25 mouse cellular contexts compared by ENCODE assay signal in the genomic region with DNA sequence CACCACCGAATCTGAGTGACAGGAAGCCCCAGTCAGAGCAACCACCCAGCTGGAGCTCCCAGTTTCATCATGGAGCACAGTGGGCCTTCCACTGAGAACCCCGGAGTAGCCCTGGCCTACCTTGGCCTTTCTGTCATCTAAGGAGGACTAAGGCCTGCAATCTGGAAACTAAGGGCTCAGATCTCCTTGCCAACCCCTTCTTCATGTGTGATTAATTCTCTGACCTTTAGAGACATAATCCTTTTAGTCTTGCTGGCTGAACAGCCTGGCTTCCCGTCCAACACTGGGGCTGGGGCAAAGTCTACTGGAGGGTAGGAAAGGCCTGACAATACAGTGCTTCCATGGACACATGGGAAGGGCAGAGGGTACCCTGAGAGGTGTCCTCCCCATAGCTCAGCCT. TPM values are rescaled to one million over a fixed set of nuclear protein-coding genes. Genes with fewer than 3 reads are reported as not detected.
DNase-seq lines count a peak whose midpoint lies in the region.
"Had no signal": no experiment of that assay in that cellular context is flagged by ENCODE, and none has a peak within 500 bp of the region (broad histone marks: within the 10 kb centered on the region; RNA-seq: fewer than 3 reads in every experiment).

No protein-coding gene starts in this region.

- H3K4me3 ChIP-seq in heart, embryonic 10.5 days = no peak overlapping the region
- H3K4me3 ChIP-seq: embryonic facial prominence, embryonic 12.5 days; forebrain, embryonic 15.5 days; heart, adult 2 months; heart, embryonic 12.5 days; hindbrain, embryonic 10.5 days; hindbrain, embryonic 15.5 days had no signal

- H3K9me3 ChIP-seq in heart, embryonic 10.5 days = no peaks in the 10 kb centered on the region
- H3K9me3 ChIP-seq: embryonic facial prominence, embryonic 12.5 days; forebrain, embryonic 15.5 days; G1E; heart, embryonic 12.5 days; hindbrain, embryonic 10.5 days; hindbrain, embryonic 15.5 days had no signal

- no peaks in the 10 kb centered on the region for H3K36me3 ChIP-seq in heart, embryonic 10.5 days
- H3K36me3 ChIP-seq: embryonic facial prominence, embryonic 12.5 days; forebrain, embryonic 15.5 days; G1E; heart, embryonic 12.5 days; hindbrain, embryonic 10.5 days; hindbrain, embryonic 15.5 days had no signal

- H3K27me3 ChIP-seq in heart, embryonic 10.5 days (ENCODE audit: insufficient read depth, poor library complexity, severe bottlenecking) = no peaks in the 10 kb centered on the region
- H3K27me3 ChIP-seq: embryonic facial prominence, embryonic 12.5 days; forebrain, embryonic 15.5 days; hindbrain, embryonic 15.5 days had no signal

- H3K27ac ChIP-seq in heart, embryonic 10.5 days = no peak overlapping the region
- H3K27ac ChIP-seq: embryonic facial prominence, embryonic 12.5 days; forebrain, embryonic 15.5 days; heart, adult 2 months; hindbrain, embryonic 10.5 days; hindbrain, embryonic 15.5 days had no signal

- H3K4me1 ChIP-seq in heart, embryonic 10.5 days = no peaks in the 10 kb centered on the region
- H3K4me1 ChIP-seq: embryonic facial prominence, embryonic 12.5 days; forebrain, embryonic 15.5 days; heart, embryonic 12.5 days; hindbrain, embryonic 15.5 days had no signal

- intact Hi-C loops in left cerebral cortex, postnatal 4 days (cut with DNase I) = no loop called here
- intact Hi-C loops in left cerebral cortex, postnatal 36 days (cut with DNase I) = no loop called here

- 65% methylated on average over 3 of the region's 3 CpGs for WGBS in heart, embryonic 10.5 days

- peak; percentile 45 to 78 for DNase-seq in adrenal gland, adult (ENCODE audit: inconsistent age in 2 of 2, low spot score in 1 of 2)
- no peak for DNase-seq in adrenal gland, adult 18-20 months (ENCODE audit: low spot score in 2 of 2)
- DNase-seq in heart, adult 11 months = peak; percentile 70
- DNase-seq in heart, embryonic 10.5 days (ENCODE audit: low spot score) = no peak
- DNase-seq in left cerebral cortex, postnatal 4 days = peak; percentile 14
- DNase-seq in left cerebral cortex, postnatal 36 days (ENCODE audit: low spot score in 2 of 2) = no peak
- peak; percentile 36 to 45 for DNase-seq in adrenal gland, postnatal 36 days
- DNase-seq in urinary bladder, adult 18-20 months (ENCODE audit: low spot score in 2 of 2) = no peak
- DNase-seq: B cell, adult 2 months; cerebellum, adult 11-12 months; gastrocnemius, postnatal 10 days; heart, adult 2 months had no signal

RNA-seq across cellular contexts. Expression of a gene that starts 0.8 kb away (rescaled TPM):
- not detected for total RNA-seq in adrenal gland, adult 18-20 months (2021)
- polyA plus RNA-seq in heart, embryonic 10.5 days (2016; fragmentation: Nextera tagmentation; extraction: Ambion mirVana) = not detected in 2 replicates
- total RNA-seq in left cerebral cortex, postnatal 4 days (2021) = not detected
- total RNA-seq in left cerebral cortex, postnatal 36 days (2021) = not detected
- not detected for total RNA-seq in adrenal gland, postnatal 36 days (2021)
- total RNA-seq: G1E; gastrocnemius, postnatal 10 days; gastrocnemius, postnatal 4 days; heart, adult 2 months; heart, postnatal 25 days had no signal
- polyA plus RNA-seq: CD4-positive, CD25-positive, alpha-beta regulatory T cell, adult 4 months; cortical plate, adult 2 months; embryonic facial prominence, embryonic 12.5 days; forebrain, embryonic 11.5 days; forebrain, embryonic 15.5 days; G1E; heart, adult 2 months; heart, embryonic 12.5 days; heart, embryonic 16.5 days; hindbrain, embryonic 10.5 days; hindbrain, embryonic 15.5 days; intestine, embryonic 16.5 days had no signal

RNA-seq across cellular contexts. Expression of a gene that starts 6.1 kb away (rescaled TPM):
- total RNA-seq in adrenal gland, adult 18-20 months (2021) = not detected
- polyA plus RNA-seq in heart, embryonic 10.5 days (2016; fragmentation: Nextera tagmentation; extraction: Ambion mirVana) = not detected in 2 replicates
- not detected for total RNA-seq in left cerebral cortex, postnatal 4 days (2021)
- not detected for total RNA-seq in left cerebral cortex, postnatal 36 days (2021)
- total RNA-seq in adrenal gland, postnatal 36 days (2021) = not detected
- total RNA-seq: G1E; gastrocnemius, postnatal 10 days; gastrocnemius, postnatal 4 days; heart, adult 2 months; heart, postnatal 25 days had no signal
- polyA plus RNA-seq: CD4-positive, CD25-positive, alpha-beta regulatory T cell, adult 4 months; cortical plate, adult 2 months; embryonic facial prominence, embryonic 12.5 days; forebrain, embryonic 11.5 days; forebrain, embryonic 15.5 days; G1E; heart, adult 2 months; heart, embryonic 12.5 days; hindbrain, embryonic 10.5 days; hindbrain, embryonic 15.5 days; intestine, embryonic 16.5 days had no signal

RNA-seq across cellular contexts. Expression of a gene that starts 10.6 kb away (rescaled TPM):
- total RNA-seq in adrenal gland, adult 18-20 months (2021) = not detected
- polyA plus RNA-seq in heart, embryonic 10.5 days (2016; fragmentation: Nextera tagmentation; extraction: Ambion mirVana) = not detected in 2 replicates
- not detected for total RNA-seq in left cerebral cortex, postnatal 4 days (2021)
- total RNA-seq in left cerebral cortex, postnatal 36 days (2021) = not detected
- not detected for total RNA-seq in adrenal gland, postnatal 36 days (2021)
- total RNA-seq: G1E; gastrocnemius, postnatal 10 days; gastrocnemius, postnatal 4 days; heart, adult 2 months; heart, postnatal 25 days had no signal
- polyA plus RNA-seq: CD4-positive, CD25-positive, alpha-beta regulatory T cell, adult 4 months; cortical plate, adult 2 months; embryonic facial prominence, embryonic 12.5 days; forebrain, embryonic 11.5 days; forebrain, embryonic 15.5 days; G1E; heart, adult 2 months; heart, embryonic 12.5 days; heart, embryonic 16.5 days; hindbrain, embryonic 10.5 days; hindbrain, embryonic 15.5 days; intestine, embryonic 16.5 days had no signal

RNA-seq across cellular contexts. Expression of a gene that starts 39.2 kb away (rescaled TPM):
- total RNA-seq in adrenal gland, adult 18-20 months (2021) = not detected
- not detected in 2 replicates for polyA plus RNA-seq in heart, embryonic 10.5 days (2016; fragmentation: Nextera tagmentation; extraction: Ambion mirVana)
- not detected for total RNA-seq in left cerebral cortex, postnatal 4 days (2021)
- total RNA-seq in left cerebral cortex, postnatal 36 days (2021) = not detected
- total RNA-seq in adrenal gland, postnatal 36 days (2021) = not detected
- total RNA-seq: G1E; gastrocnemius, postnatal 10 days; gastrocnemius, postnatal 4 days; heart, adult 2 months; heart, postnatal 25 days had no signal
- polyA plus RNA-seq: CD4-positive, CD25-positive, alpha-beta regulatory T cell, adult 4 months; cortical plate, adult 2 months; embryonic facial prominence, embryonic 12.5 days; forebrain, embryonic 11.5 days; forebrain, embryonic 15.5 days; G1E; heart, adult 2 months; heart, embryonic 12.5 days; heart, embryonic 16.5 days; hindbrain, embryonic 10.5 days; hindbrain, embryonic 15.5 days; intestine, embryonic 16.5 days had no signal

RNA-seq across cellular contexts. Expression of a gene that starts 39.7 kb away (rescaled TPM):
- total RNA-seq in adrenal gland, adult 18-20 months (2021) = not detected
- polyA plus RNA-seq in heart, embryonic 10.5 days (2016; fragmentation: Nextera tagmentation; extraction: Ambion mirVana) = not detected in 2 replicates
- not detected for total RNA-seq in left cerebral cortex, postnatal 4 days (2021)
- not detected for total RNA-seq in left cerebral cortex, postnatal 36 days (2021)
- total RNA-seq in adrenal gland, postnatal 36 days (2021) = not detected
- total RNA-seq: G1E; gastrocnemius, postnatal 10 days; gastrocnemius, postnatal 4 days; heart, adult 2 months; heart, postnatal 25 days had no signal
- polyA plus RNA-seq: CD4-positive, CD25-positive, alpha-beta regulatory T cell, adult 4 months; cortical plate, adult 2 months; embryonic facial prominence, embryonic 12.5 days; forebrain, embryonic 11.5 days; forebrain, embryonic 15.5 days; G1E; heart, adult 2 months; heart, embryonic 12.5 days; heart, embryonic 16.5 days; hindbrain, embryonic 10.5 days; hindbrain, embryonic 15.5 days; intestine, embryonic 16.5 days had no signal

Comparison
In these comparisons a context has a peak if more than half of its experiments do, and no peak if none do; other contexts are left out.
1. DNase-seq: peak in adrenal gland, adult (2 of 2), heart, adult 11 months (single experiment), left cerebral cortex, postnatal 4 days (single experiment) and adrenal gland, postnatal 36 days (2 of 2); none in adrenal gland, adult 18-20 months (0 of 2), heart, embryonic 10.5 days (single experiment), left cerebral cortex, postnatal 36 days (0 of 2) and urinary bladder, adult 18-20 months (0 of 2).